Mouse (Mus musculus): Measurements from ENCODE around the gene Mlx. TPM values are rescaled to one million over a fixed set of nuclear protein-coding genes. Genes with fewer than 3 reads are reported as not detected.

Mlx gene
- total and polyA plus RNA-seq, 3 experiments: 45.2 to 116 (median 51.5) TPM

DNA sequence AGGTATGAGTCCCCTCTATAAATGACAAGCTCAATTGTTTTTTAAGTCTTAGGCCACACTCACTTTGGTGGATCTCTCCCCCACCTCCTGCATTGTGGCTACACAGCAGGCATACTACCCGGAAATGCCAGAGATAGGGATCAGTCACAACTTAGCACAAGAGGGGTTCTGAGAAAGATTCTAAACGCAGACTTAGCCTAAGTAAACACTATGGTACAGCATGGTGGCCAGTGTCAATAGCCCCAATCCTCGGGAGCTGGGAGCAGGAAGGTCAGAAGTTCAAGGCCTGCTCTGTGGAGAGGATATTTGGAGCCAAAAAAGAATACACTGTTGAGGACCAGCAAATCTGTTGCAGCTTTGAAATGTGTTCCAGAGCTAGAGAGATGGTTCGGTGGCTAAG lies 31.0 kb downstream of the Mlx start:
- Histone ChIP-seq H3K27ac (ENCODE audit: insufficient read depth, low read depth) (no peak overlapping the region), H3K9ac (ENCODE audit: insufficient read depth, low read depth) (peak overlapping the region; percentile 87)

DNA sequence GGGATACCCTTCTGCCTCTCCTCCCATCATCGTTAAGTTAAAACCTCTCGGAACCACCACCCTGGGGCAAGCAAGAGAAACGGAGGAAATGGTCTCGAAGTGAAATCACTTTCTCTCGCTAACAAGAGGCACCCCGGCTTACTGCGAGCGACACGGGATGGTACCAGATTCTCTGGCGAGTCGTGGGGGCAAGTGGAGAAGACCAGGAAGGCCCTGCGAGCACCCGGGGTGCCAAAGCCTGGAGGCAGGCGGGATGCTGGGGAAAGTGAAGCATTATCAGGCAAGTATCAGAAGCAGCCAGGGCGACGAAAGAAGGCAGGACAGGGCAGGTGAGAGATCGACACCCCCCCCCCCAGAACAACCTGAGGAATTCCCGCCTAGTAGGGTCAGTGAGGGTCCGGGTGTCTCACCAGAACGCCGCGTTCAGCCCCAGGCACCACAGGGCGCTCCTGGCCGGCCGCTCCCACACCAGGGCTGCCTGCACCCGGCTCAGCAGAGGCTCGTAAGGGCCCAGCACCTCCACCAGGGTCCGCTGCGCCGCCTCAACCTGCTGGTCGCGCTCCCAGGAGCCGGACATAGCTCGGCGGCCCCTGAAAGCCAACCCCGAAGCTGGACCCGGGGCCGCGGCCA lies 32.2 kb downstream of the Mlx start:
- peak overlapping the region; percentile 41; the same call in 1 of the 2 replicates for H3K27ac ChIP-seq (ENCODE audit: insufficient read depth, low read depth)
- H3K4me2 ChIP-seq (ENCODE audit: insufficient read depth, low read depth, poor library complexity, severe bottlenecking): peak overlapping the region; percentile 76; the same call in 1 of the 2 replicates
- peaks cover 20 to 60% of the 10 kb centered on the region in 2 experiments for H3K4me1 ChIP-seq (ENCODE audit: control insufficient read depth in 1 of 2, insufficient read depth in 2 of 2)
- H3K9me3 ChIP-seq (replicated peaks; ENCODE audit: low read length): peaks cover 2% of the 10 kb centered on the region
- H3K27me3 ChIP-seq (replicated peaks): no peaks in the 10 kb centered on the region
- peak overlapping the region; percentile 87 for H3K9ac ChIP-seq (ENCODE audit: insufficient read depth, low read depth)
- in situ Hi-C loops (cut with MboI; ENCODE audit: low pct_ligation_motif_present, low pct_unique_long_range_greater_than_20kb, low sequenced_read_pairs) (no loop called here), dilution Hi-C loops (cut with MboI; ENCODE audit: extremely low pct_ligation_motif_present, extremely low pct_unique_long_range_greater_than_20kb, low sequenced_read_pairs) (no loop called here)
- TF ChIP-seq SIN3A (IDR thresholded peaks at IDR 0.05; ENCODE audit: low read length): no peak
- TF ChIP-seq MAX (IDR thresholded peaks at IDR 0.05; ENCODE audit: low read length): no peak
- TF ChIP-seq MEF2A (IDR thresholded peaks at IDR 0.05; ENCODE audit: borderline replicate concordance, low read depth, low read length): no peak
- TF ChIP-seq TCF12 (IDR thresholded peaks at IDR 0.05; ENCODE audit: low read depth, low read length): no peak
- no peak for TF ChIP-seq E2F4 (IDR thresholded peaks at IDR 0.05; ENCODE audit: insufficient replicate concordance, low read depth, low read length)
- TF ChIP-seq MYC (IDR thresholded peaks at IDR 0.05; ENCODE audit: low read depth, low read length): no peak
- no peak for TF ChIP-seq EP300 (IDR thresholded peaks at IDR 0.05; ENCODE audit: low read length)
- H3K36me3 ChIP-seq (replicated peaks in 1 of 2; ENCODE audit: control insufficient read depth in 1 of 2, insufficient read depth in 1 of 2, low read length in 1 of 2): peaks cover 19 to 54% of the 10 kb centered on the region in 2 experiments
- peak overlapping the region; percentile 69 to 83 (median 82) for H3K4me3 ChIP-seq (replicated peaks in 1 of 3; ENCODE audit: low read depth in 2 of 3, low read length in 2 of 3, poor library complexity in 1 of 3)
- H3K79me2 ChIP-seq (replicated peaks; ENCODE audit: control insufficient read depth, extremely low read depth, insufficient read depth, poor library complexity, severe bottlenecking): peaks cover 65% of the 10 kb centered on the region
- peak; percentile 30 for DNase-seq (ENCODE audit: extremely low read depth)

More for the DNA sequence above, 31.0 kb downstream of the Mlx start:
- peaks cover 8% of the 10 kb centered on the region for H3K9me3 ChIP-seq (replicated peaks; ENCODE audit: low read length)
- in situ Hi-C loops (cut with MboI; ENCODE audit: low pct_ligation_motif_present, low pct_unique_long_range_greater_than_20kb, low sequenced_read_pairs): no loop called here
- TF ChIP-seq JUN (IDR thresholded peaks at IDR 0.05; ENCODE audit: insufficient read depth, low read depth, low read length) (no peak), ELF1 (IDR thresholded peaks at IDR 0.05; ENCODE audit: low read depth, low read length) (peak; percentile 57)
- peaks cover 20 to 65% of the 10 kb centered on the region in 2 experiments for H3K4me1 ChIP-seq (ENCODE audit: control insufficient read depth in 1 of 2, insufficient read depth in 2 of 2)
- no peak for DNase-seq (ENCODE audit: extremely low read depth)
- peaks cover 10 to 53% of the 10 kb centered on the region in 2 experiments for H3K36me3 ChIP-seq (replicated peaks in 1 of 2; ENCODE audit: control insufficient read depth in 1 of 2, insufficient read depth in 1 of 2, low read length in 1 of 2)
- H3K4me2 ChIP-seq (ENCODE audit: insufficient read depth, low read depth, poor library complexity, severe bottlenecking): peak overlapping the region; percentile 76
- peaks cover 77% of the 10 kb centered on the region for H3K79me2 ChIP-seq (replicated peaks; ENCODE audit: control insufficient read depth, extremely low read depth, insufficient read depth, poor library complexity, severe bottlenecking)
- H3K27me3 ChIP-seq (replicated peaks): no peaks in the 10 kb centered on the region
- dilution Hi-C loops (cut with MboI; ENCODE audit: extremely low pct_ligation_motif_present, extremely low pct_unique_long_range_greater_than_20kb, low sequenced_read_pairs): no loop called here
- H3K4me3 ChIP-seq (replicated peaks in 1 of 3; ENCODE audit: low read depth in 2 of 3, low read length in 2 of 3, poor library complexity in 1 of 3): peak overlapping the region; percentile 69 to 83 (median 82)

DNA sequence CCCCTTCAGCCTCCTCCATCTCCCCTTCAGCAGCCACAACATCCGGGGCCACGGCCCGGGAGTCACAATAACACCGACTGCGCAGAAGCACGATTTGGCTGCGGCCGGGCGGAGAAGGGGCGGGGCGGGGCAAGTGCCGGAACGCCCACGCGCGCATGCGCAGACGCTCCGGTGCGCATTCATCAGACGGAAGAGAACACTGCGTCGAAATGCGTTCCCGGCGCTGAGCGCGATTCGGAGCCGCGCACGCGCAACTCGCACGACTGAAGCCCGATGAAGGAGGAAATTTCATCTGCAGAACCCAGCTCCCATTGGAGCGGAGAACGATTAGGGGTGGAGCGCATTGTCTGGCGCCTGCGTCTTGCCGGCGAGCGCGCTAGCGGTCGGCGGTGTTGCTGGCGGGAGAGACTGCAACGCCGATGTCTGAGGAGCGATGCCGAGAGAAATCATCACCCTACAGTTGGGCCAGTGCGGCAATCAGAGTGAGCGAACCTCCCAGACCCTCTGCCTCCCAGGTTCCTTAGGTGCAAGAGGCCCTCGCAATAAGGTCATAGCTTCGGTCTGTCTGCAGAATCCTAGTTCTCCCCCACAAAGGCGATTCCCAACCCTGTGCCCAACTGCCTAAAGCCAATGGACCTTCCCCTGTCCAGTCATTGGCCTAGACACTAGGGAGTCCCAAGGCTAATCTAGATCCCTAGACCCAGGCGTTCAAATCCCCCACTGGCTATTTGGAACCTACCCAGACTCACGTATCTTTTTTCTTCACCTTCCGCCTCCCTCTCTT lies 32.9 kb downstream of the Mlx start, which contains the start of the genes Retreg3 and Tubg1:
Gene Retreg3 (minus strand): TSS at position 133 of the 784 bp plus-strand sequence.
Gene Tubg1 (plus strand): TSS at position 178 of the 784 bp plus-strand sequence.
- Histone ChIP-seq H3K27ac (ENCODE audit: insufficient read depth, low read depth) (peak within 1 kb of the TSS; percentile 69), H3K4me3 (replicated peaks in 1 of 3; ENCODE audit: low read depth in 2 of 3, low read length in 2 of 3, poor library complexity in 1 of 3) (peak within 1 kb of the TSS; percentile 69 to 95 (median 82)), H3K79me2 (replicated peaks; ENCODE audit: control insufficient read depth, extremely low read depth, insufficient read depth, poor library complexity, severe bottlenecking) (peaks cover 58% of the 10 kb centered on the region), H3K9me3 (replicated peaks; ENCODE audit: low read length) (no peaks in the 10 kb centered on the region), H3K4me1 (ENCODE audit: control insufficient read depth in 1 of 2, insufficient read depth in 2 of 2) (peaks cover 20 to 58% of the 10 kb centered on the region in 2 experiments), H3K27me3 (replicated peaks) (no peaks in the 10 kb centered on the region), H3K36me3 (replicated peaks in 1 of 2; ENCODE audit: control insufficient read depth in 1 of 2, insufficient read depth in 1 of 2, low read length in 1 of 2) (peaks cover 27 to 51% of the 10 kb centered on the region in 2 experiments), H3K4me2 (ENCODE audit: insufficient read depth, low read depth, poor library complexity, severe bottlenecking) (peak within 1 kb of the TSS; percentile 76), H3K9ac (ENCODE audit: insufficient read depth, low read depth) (peak within 1 kb of the TSS; percentile 87)
- DNase-seq (ENCODE audit: extremely low read depth): peak; percentile 100
- in situ Hi-C loops (cut with MboI; ENCODE audit: low pct_ligation_motif_present, low pct_unique_long_range_greater_than_20kb, low sequenced_read_pairs) (no loop called here), dilution Hi-C loops (cut with MboI; ENCODE audit: extremely low pct_ligation_motif_present, extremely low pct_unique_long_range_greater_than_20kb, low sequenced_read_pairs) (no loop called here)
- TF ChIP-seq MEF2A (IDR thresholded peaks at IDR 0.05; ENCODE audit: borderline replicate concordance, low read depth, low read length) (peak; percentile 74), JUND (conservative IDR thresholded peaks at IDR 0.05; ENCODE audit: low read depth, low read length) (no peak), TCF12 (IDR thresholded peaks at IDR 0.05; ENCODE audit: low read depth, low read length) (peak; percentile 90), USF1 (IDR thresholded peaks at IDR 0.05; ENCODE audit: low read depth, low read length) (0 out of 2 replicates have a peak, but pooled peaks have one; percentile 6), UBTF (IDR thresholded peaks at IDR 0.05; ENCODE audit: low read depth, low read length) (0 out of 2 replicates have a peak, but pooled peaks have one; percentile 16), ELF1 (IDR thresholded peaks at IDR 0.05; ENCODE audit: low read depth, low read length) (peak; percentile 96), ZC3H11A (IDR thresholded peaks at IDR 0.05; ENCODE audit: low read depth, low read length) (no peak), POLR2A (IDR thresholded peaks at IDR 0.05; ENCODE audit: low read depth, low read length) (peak; percentile 99), ZKSCAN1 (IDR thresholded peaks at IDR 0.05; ENCODE audit: borderline replicate concordance, low read depth, low read length) (no peak), MYC (IDR thresholded peaks at IDR 0.05; ENCODE audit: low read depth, low read length) (peak; percentile 86), EP300 (IDR thresholded peaks at IDR 0.05; ENCODE audit: low read length) (no peak), CHD2 (IDR thresholded peaks at IDR 0.05; ENCODE audit: low read length) (0 out of 2 replicates have a peak, but pooled peaks have one; percentile 38), NELFE (IDR thresholded peaks at IDR 0.05; ENCODE audit: low read depth, low read length) (peak; percentile 97), CTCF (conservative IDR thresholded peaks at IDR 0.05 in 1 of 2, IDR thresholded peaks at IDR 0.05 in 1 of 2; ENCODE audit: low read depth in 2 of 2, low read length in 2 of 2) (no peak), MAX (IDR thresholded peaks at IDR 0.05; ENCODE audit: low read length) (peak; percentile 95), PAX5 (IDR thresholded peaks at IDR 0.05; ENCODE audit: low read length) (no peak), ETS1 (conservative IDR thresholded peaks at IDR 0.05; ENCODE audit: low read depth, low read length) (peak; percentile 26; the same call in 1 of the 2 replicates), E2F4 (IDR thresholded peaks at IDR 0.05; ENCODE audit: insufficient replicate concordance, low read depth, low read length) (peak; percentile 96), NRF1 (IDR thresholded peaks at IDR 0.05; ENCODE audit: low read depth, low read length) (peak; percentile 93)
